In the genomic region with DNA sequence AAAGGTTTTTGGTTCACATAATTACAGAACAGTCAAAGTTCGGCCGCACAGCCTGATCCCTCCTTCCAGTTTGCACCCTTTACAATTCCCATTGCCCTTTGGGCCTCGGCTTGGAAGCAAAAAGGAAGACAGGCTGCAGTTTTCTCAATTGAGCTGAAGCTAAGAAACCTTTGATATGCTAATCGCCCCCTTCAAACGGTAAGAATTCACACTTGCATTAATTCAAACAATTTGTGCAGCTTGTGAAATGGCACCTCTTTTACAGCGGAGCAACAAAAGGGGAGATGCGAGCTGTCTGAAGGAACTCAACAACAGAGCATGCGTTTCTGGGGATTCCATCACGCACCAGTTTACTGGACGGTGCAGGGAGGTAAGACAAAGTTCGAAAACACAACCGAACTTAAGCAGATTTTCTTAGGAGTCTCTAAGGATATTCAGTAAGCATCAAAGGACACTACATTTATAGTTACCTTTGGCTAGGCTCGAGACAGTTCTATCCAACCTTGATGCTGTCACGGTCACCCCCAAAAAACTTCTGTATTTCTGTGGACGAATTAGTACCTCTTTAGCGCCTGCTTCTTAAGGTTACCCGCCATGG, we compare ENCODE assay signal across 8 mouse cellular contexts. TPM values are rescaled to one million over a fixed set of nuclear protein-coding genes. Genes with fewer than 3 reads are reported as not detected.
DNase-seq lines count a peak whose midpoint lies in the region; ATAC-seq lines count a peak whose summit lies in the region.

No protein-coding gene starts in this region.

- peaks cover 20% of the 10 kb centered on the region for H3K4me1 ChIP-seq in kidney, embryonic 14.5 days (ENCODE audit: control insufficient read depth, insufficient read depth, low read length)
- peaks cover 37% of the 10 kb centered on the region for H3K4me1 ChIP-seq in embryonic facial prominence, embryonic 13.5 days
- H3K4me1 ChIP-seq in kidney, embryonic 16.5 days (ENCODE audit: insufficient read depth, low read length): peaks cover 46% of the 10 kb centered on the region

- ATAC-seq in kidney, embryonic 14.5 days (ENCODE audit: low FRiP score, low TSS enrichment): no peak
- no peak for ATAC-seq in embryonic facial prominence, embryonic 13.5 days (ENCODE audit: insufficient number of reproducible peaks, insufficient read depth, low FRiP score, low TSS enrichment, low read depth)
- no peak for ATAC-seq in kidney, embryonic 16.5 days (ENCODE audit: low FRiP score, low TSS enrichment)
- ATAC-seq in frontal cortex, adult (ENCODE audit: low TSS enrichment): no peak

- 2% methylated on average over 17 of the region's 17 CpGs for WGBS in kidney, embryonic 14.5 days
- 3% methylated on average over 17 of the region's 17 CpGs for WGBS in embryonic facial prominence, embryonic 13.5 days
- WGBS in kidney, embryonic 16.5 days: 4% methylated on average over 17 of the region's 17 CpGs

- peak overlapping the region; percentile 99; the same call in 1 of the 2 replicates for H3K27ac ChIP-seq in kidney, embryonic 14.5 days (ENCODE audit: low read depth, low read length)
- peak overlapping the region; percentile 100 for H3K27ac ChIP-seq in embryonic facial prominence, embryonic 13.5 days
- H3K27ac ChIP-seq in kidney, embryonic 16.5 days (ENCODE audit: low read length): peak overlapping the region; percentile 100

- peak overlapping the region; percentile 97 for H3K9ac ChIP-seq in kidney, embryonic 14.5 days (ENCODE audit: low read depth, low read length)
- H3K9ac ChIP-seq in embryonic facial prominence, embryonic 13.5 days: peak overlapping the region; percentile 100
- H3K9ac ChIP-seq in kidney, embryonic 16.5 days (replicated peaks; ENCODE audit: low read length): peak overlapping the region; percentile 98

- peak overlapping the region; percentile 76 for H3K4me2 ChIP-seq in kidney, embryonic 14.5 days (replicated peaks; ENCODE audit: low read depth, low read length)
- H3K4me2 ChIP-seq in embryonic facial prominence, embryonic 13.5 days: peak overlapping the region; percentile 75
- peak overlapping the region; percentile 82 for H3K4me2 ChIP-seq in kidney, embryonic 16.5 days (replicated peaks; ENCODE audit: low read depth, low read length)

- H3K9me3 ChIP-seq in kidney, embryonic 14.5 days (ENCODE audit: control insufficient read depth, low read length): no peaks in the 10 kb centered on the region
- H3K9me3 ChIP-seq in embryonic facial prominence, embryonic 13.5 days: no peaks in the 10 kb centered on the region
- no peaks in the 10 kb centered on the region for H3K9me3 ChIP-seq in kidney, embryonic 16.5 days (ENCODE audit: low read length)

- H3K36me3 ChIP-seq in kidney, embryonic 14.5 days (ENCODE audit: control insufficient read depth, insufficient read depth, low read length): no peaks in the 10 kb centered on the region
- no peaks in the 10 kb centered on the region for H3K36me3 ChIP-seq in embryonic facial prominence, embryonic 13.5 days
- H3K36me3 ChIP-seq in kidney, embryonic 16.5 days (ENCODE audit: insufficient read depth, low read length): no peaks in the 10 kb centered on the region

- H3K27me3 ChIP-seq in kidney, embryonic 14.5 days (ENCODE audit: control insufficient read depth, insufficient read depth, low read length): no peaks in the 10 kb centered on the region
- H3K27me3 ChIP-seq in embryonic facial prominence, embryonic 13.5 days: no peaks in the 10 kb centered on the region
- H3K27me3 ChIP-seq in kidney, embryonic 16.5 days (ENCODE audit: insufficient read depth, low read length): no peaks in the 10 kb centered on the region

- no peak for DNase-seq in kidney, adult 11 months
- DNase-seq in neural tube, embryonic 10.5 days (ENCODE audit: extremely low spot score, low spot score): peak; percentile 49
- no peak for DNase-seq in ovary, postnatal 36 days (ENCODE audit: low spot score)
- no peak for DNase-seq in right cerebral cortex, postnatal 14 days

- peak overlapping the region; percentile 84 for H3K4me3 ChIP-seq in kidney, embryonic 14.5 days (ENCODE audit: low read length)
- H3K4me3 ChIP-seq in embryonic facial prominence, embryonic 13.5 days: peak overlapping the region; percentile 94
- peak overlapping the region; percentile 98 for H3K4me3 ChIP-seq in kidney, embryonic 16.5 days (ENCODE audit: low read length)

RNA-seq across cellular contexts. Expression of a gene that starts 4.0 kb away (rescaled TPM):
- 85.3 and 105 TPM in 2 replicates for polyA plus RNA-seq in kidney, embryonic 14.5 days (2014; fragmentation: Nextera tagmentation; extraction: Ambion mirVana)
- 123 and 128 TPM in 2 replicates for polyA plus RNA-seq in embryonic facial prominence, embryonic 13.5 days (2015; fragmentation: Nextera tagmentation; extraction: Ambion mirVana)
- polyA plus RNA-seq in kidney, embryonic 16.5 days (2015; fragmentation: Nextera tagmentation; extraction: Ambion mirVana): 49.9 and 55.1 TPM in 2 replicates
